Mouse (Mus musculus): ENCODE data around the gene Rasal3.

DNA sequence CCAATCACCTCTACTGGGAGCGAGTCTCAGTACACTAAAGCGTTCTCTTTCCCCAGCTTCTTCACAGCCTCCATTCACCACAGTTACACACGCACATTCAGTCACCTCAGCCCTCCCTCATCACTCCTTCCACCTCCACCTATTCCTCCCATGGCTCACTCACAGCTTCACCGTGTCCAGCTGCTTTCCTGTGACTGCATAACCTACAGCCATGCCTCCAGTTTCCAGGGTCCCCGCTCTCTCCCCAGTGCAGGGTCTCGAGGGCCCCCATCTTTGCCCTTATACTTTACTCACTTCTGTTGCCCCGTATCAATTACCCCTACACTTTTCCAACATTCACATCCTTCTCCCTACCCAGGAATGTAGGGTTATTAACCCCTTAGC lies 15.4 kb downstream of the Rasal3 start:
- TF ChIP-seq EP300 (IDR thresholded peaks at IDR 0.05; ENCODE audit: low read depth) = no peak
- TF ChIP-seq CTCF (IDR thresholded peaks at IDR 0.05; ENCODE audit: low read depth) = no peak

Measured in heart, postnatal 0 days (tissue).